Mouse (Mus musculus) MEL (cell line): ENCODE measurements around the gene Ung. TPM values are rescaled to one million over a fixed set of nuclear protein-coding genes. Genes with fewer than 3 reads are reported as not detected.
A peak's percentile ranks its signal among the peaks of the same experiment; 100 is the strongest.

Experiments used
- DNase-seq: peaks from one replicate; pipeline ENCODE4 v3.0.0; 2011; ENCODE audit warnings: low read depth, low spot score
- H3K27ac ChIP-seq: 2 replicates; pipeline ENCODE4 v1.5.1; 2012; ENCODE audit warnings: low read depth, mild to moderate bottlenecking, control low read depth, low read length, moderate library complexity; ENCODE audit not compliant: control insufficient read depth
- H3K27me3 ChIP-seq, 2 experiments: fragments of 150-350 bp in 1 of 2; sonication (generic) in 1 of 2; 2 replicates each; pipeline ENCODE4 v1.6.1; 2012; ENCODE audit warnings: low read length in 2 of 2, mild to moderate bottlenecking in 2 of 2, improper control_type of control experiment in 1 of 2, moderate library complexity in 1 of 2; ENCODE audit not compliant: insufficient read depth in 2 of 2, control insufficient read depth in 1 of 2
- H3K36me3 ChIP-seq, 2 experiments: 2 replicates each; pipeline ENCODE4 v1.6.1; 2012 to 2014; ENCODE audit warnings: low read length in 2 of 2, improper control_type of control experiment in 1 of 2, inconsistent platforms in 1 of 2, mild to moderate bottlenecking in 1 of 2; ENCODE audit not compliant: insufficient read depth in 2 of 2, control insufficient read depth in 1 of 2
- H3K4me1 ChIP-seq, 2 experiments: fragments of 150-350 bp in 1 of 2; sonication (generic) in 1 of 2; 2 replicates each; pipeline ENCODE4 v1.6.1; 2012; ENCODE audit warnings: low read length in 2 of 2, improper control_type of control experiment in 1 of 2, mild to moderate bottlenecking in 1 of 2; ENCODE audit not compliant: insufficient read depth in 2 of 2, control insufficient read depth in 1 of 2
- H3K4me3 ChIP-seq, 2 experiments: fragments of 150-350 bp in 1 of 2; sonication (generic) in 1 of 2; 2 replicates each; pipeline ENCODE4 v1.5.1; 2012; ENCODE audit warnings: low read depth in 2 of 2, low read length in 2 of 2, mild to moderate bottlenecking in 2 of 2, moderate library complexity in 2 of 2, control low read depth in 1 of 2, improper control_type of control experiment in 1 of 2; ENCODE audit not compliant: control insufficient read depth in 1 of 2, insufficient read depth in 1 of 2
- H3K79me2 ChIP-seq: 2 replicates; pipeline ENCODE4 v1.6.1; 2012; ENCODE audit warnings: mild to moderate bottlenecking, low read length, moderate library complexity; ENCODE audit not compliant: control insufficient read depth, poor library complexity, insufficient read depth
- H3K9ac ChIP-seq: 2 replicates; pipeline ENCODE4 v1.6.1; 2012; ENCODE audit warnings: low read depth, mild to moderate bottlenecking, control low read depth, low read length, moderate library complexity; ENCODE audit not compliant: control insufficient read depth, poor library complexity, severe bottlenecking
- H3K9me3 ChIP-seq: fragments of 150-350 bp; sonication (generic); replicated peaks from 2 replicates; pipeline ENCODE4 v1.6.1; 2012; ENCODE audit warnings: mild to moderate bottlenecking, low read length, improper control_type of control experiment, moderate library complexity; ENCODE audit not compliant: insufficient read depth
- CTCF ChIP-seq, 3 experiments: IDR thresholded peaks in 2 of 3; conservative IDR thresholded peaks in 1 of 3; 2 replicates each; pipeline ENCODE4 v1.5.1; 2011 to 2012; ENCODE audit warnings: low read length in 3 of 3, low read depth in 2 of 3, mild to moderate bottlenecking in 2 of 3, improper control_type of control experiment in 1 of 3, inconsistent platforms in 1 of 3, mixed read lengths in 1 of 3, moderate library complexity in 1 of 3; ENCODE audit not compliant: control insufficient read depth in 1 of 3, insufficient read depth in 1 of 3, poor library complexity in 1 of 3, severe bottlenecking in 1 of 3
- ELF1 ChIP-seq: IDR thresholded peaks from 2 replicates; pipeline ENCODE4 v1.6.1; 2014; ENCODE audit warnings: low read depth, mild to moderate bottlenecking, inconsistent platforms, low read length, improper control_type of control experiment, moderate library complexity
- ETS1 ChIP-seq: IDR thresholded peaks from 2 replicates; pipeline ENCODE4 v1.6.1; 2012; ENCODE audit warnings: low read depth, mild to moderate bottlenecking, inconsistent platforms, low read length, improper control_type of control experiment, moderate library complexity
- GABPA ChIP-seq: IDR thresholded peaks from 2 replicates; pipeline ENCODE4 v1.6.1; 2012; ENCODE audit warnings: low read depth, mild to moderate bottlenecking, inconsistent platforms, low read length, improper control_type of control experiment, moderate library complexity
- GATA1 ChIP-seq: IDR thresholded peaks from 2 replicates; pipeline ENCODE4 v1.6.1; 2011; ENCODE audit warnings: low read depth, low read length, improper control_type of control experiment
- MAFK ChIP-seq: IDR thresholded peaks from 2 replicates; pipeline ENCODE4 v1.6.1; 2011; ENCODE audit warnings: low read depth, mild to moderate bottlenecking, low read length, improper control_type of control experiment, borderline replicate concordance
- MAZ ChIP-seq: IDR thresholded peaks from 2 replicates; pipeline ENCODE4 v1.6.1; 2012; ENCODE audit warnings: low read depth, mild to moderate bottlenecking, inconsistent platforms, low read length, improper control_type of control experiment
- MEF2A ChIP-seq: IDR thresholded peaks from 2 replicates; pipeline ENCODE4 v1.6.1; 2014; ENCODE audit warnings: low read depth, mild to moderate bottlenecking, inconsistent platforms, low read length, improper control_type of control experiment; ENCODE audit not compliant: poor library complexity, insufficient replicate concordance, severe bottlenecking; ENCODE audit errors: extremely low read depth
- MYB ChIP-seq: IDR thresholded peaks from 2 replicates; pipeline ENCODE4 v1.6.1; 2011; ENCODE audit warnings: mild to moderate bottlenecking, low read depth, low read length, improper control_type of control experiment
- POLR2A ChIP-seq, 2 experiments: IDR thresholded peaks; 2 replicates each; pipeline ENCODE4 v1.6.1; 2011 to 2012; ENCODE audit warnings: low read length in 2 of 2, mild to moderate bottlenecking in 2 of 2, control low read depth in 1 of 2, improper control_type of control experiment in 1 of 2, low read depth in 1 of 2, moderate library complexity in 1 of 2; ENCODE audit not compliant: control insufficient read depth in 1 of 2, insufficient read depth in 1 of 2, poor library complexity in 1 of 2
- RAD21 ChIP-seq: IDR thresholded peaks from 2 replicates; pipeline ENCODE4 v1.6.1; 2011; ENCODE audit warnings: mild to moderate bottlenecking, low read depth, low read length, improper control_type of control experiment
- TCF12 ChIP-seq: IDR thresholded peaks from 2 replicates; pipeline ENCODE4 v1.6.1; 2014; ENCODE audit warnings: low read depth, mild to moderate bottlenecking, inconsistent platforms, low read length, improper control_type of control experiment, moderate library complexity
- USF2 ChIP-seq, 2 experiments: IDR thresholded peaks; 2 replicates each; pipeline ENCODE4 v1.6.1; 2011 to 2012; ENCODE audit warnings: improper control_type of control experiment in 2 of 2, low read length in 2 of 2, borderline replicate concordance in 1 of 2, inconsistent platforms in 1 of 2, low read depth in 1 of 2, mild to moderate bottlenecking in 1 of 2; ENCODE audit not compliant: insufficient read depth in 1 of 2
- ZKSCAN1 ChIP-seq: IDR thresholded peaks from 2 replicates; pipeline ENCODE4 v1.6.1; 2012; ENCODE audit warnings: low read depth, mild to moderate bottlenecking, inconsistent platforms, low read length, improper control_type of control experiment, moderate library complexity
- ZMIZ1 ChIP-seq: IDR thresholded peaks from 2 replicates; pipeline ENCODE4 v1.6.1; 2012; ENCODE audit warnings: low read depth, mild to moderate bottlenecking, inconsistent platforms, low read length, improper control_type of control experiment, moderate library complexity
- polyA plus RNA-seq, 2 experiments: library from polyadenylated mRNA; stranded (reverse) in 1 of 2; unstranded in 1 of 2; fragments of >175 nt in 1 of 2; fragments of >200 nt in 1 of 2; gene quantifications; 2 replicates each; pipeline versions ENCODE4 v1.2.1 to v1.2.4; 2012; ENCODE audit warnings: low replicate concordance in 2 of 2, low read depth in 1 of 2; ENCODE audit not compliant: insufficient read length in 2 of 2, insufficient read depth in 1 of 2, missing spikeins in 1 of 2
- total RNA-seq: library from RNA; depleted of rRNA; stranded (reverse); fragments of 300-350 nt; gene quantifications from 2 replicates; pipeline ENCODE4 v1.2.3, GENCODE M21; 2012

Ung gene
- total and polyA plus RNA-seq, 3 experiments = 22.1 to 62.2 TPM; not detected in 1

- no peak for DNase-seq
- Histone ChIP-seq H3K9ac (no peak overlapping the region), H3K36me3 (peaks cover 0 to 4% of the 10 kb centered on the region in 2 experiments; a peak in 2 of 4 replicates), H3K4me1 (peaks cover 0 to 7% of the 10 kb centered on the region in 2 experiments; a peak in 1 of 4 replicates), H3K9me3 (no peaks in the 10 kb centered on the region), H3K27ac (no peak overlapping the region), H3K4me3 (no peak overlapping the region), H3K27me3 (no peaks in the 10 kb centered on the region), H3K79me2 (peaks cover 9% of the 10 kb centered on the region)
- TF ChIP-seq MAFK (no peak), ELF1 (no peak), POLR2A (IDR thresholded peaks at IDR 0.05; ENCODE audit: control insufficient read depth in 1 of 2, insufficient read depth in 1 of 2, low read depth in 1 of 2, low read length in 2 of 2, poor library complexity in 1 of 2) (no peak), ZKSCAN1 (no peak)
Measured at GRCm38 (mm10) chr5:114102807-114103206, 27.4 kb upstream of the Ung start.

GRCm38 (mm10) chr5:114106391-114106935 lies 23.7 kb upstream of the Ung start:
- no peak for DNase-seq
- Histone ChIP-seq H3K79me2 (no peaks in the 10 kb centered on the region), H3K4me1 (no peaks in the 10 kb centered on the region), H3K9ac (no peak overlapping the region), H3K27me3 (no peaks in the 10 kb centered on the region), H3K4me3 (no peak overlapping the region), H3K9me3 (no peaks in the 10 kb centered on the region), H3K27ac (no peak overlapping the region), H3K36me3 (no peaks in the 10 kb centered on the region; a peak in 1 of 4 replicates)
- TF ChIP-seq USF2 (IDR thresholded peaks at IDR 0.05; ENCODE audit: borderline replicate concordance in 1 of 2, insufficient read depth in 1 of 2, low read depth in 1 of 2, low read length in 2 of 2) = no peak
- no peak for TF ChIP-seq ZMIZ1
- no peak for TF ChIP-seq ELF1
- no peak for TF ChIP-seq TCF12
- TF ChIP-seq GATA1 = no peak
- TF ChIP-seq RAD21 = no peak
- TF ChIP-seq MEF2A = no peak
- no peak for TF ChIP-seq GABPA
- TF ChIP-seq MAFK = no peak
- no peak for TF ChIP-seq ETS1
- no peak for TF ChIP-seq MAZ
- no peak for TF ChIP-seq ZKSCAN1

DNA sequence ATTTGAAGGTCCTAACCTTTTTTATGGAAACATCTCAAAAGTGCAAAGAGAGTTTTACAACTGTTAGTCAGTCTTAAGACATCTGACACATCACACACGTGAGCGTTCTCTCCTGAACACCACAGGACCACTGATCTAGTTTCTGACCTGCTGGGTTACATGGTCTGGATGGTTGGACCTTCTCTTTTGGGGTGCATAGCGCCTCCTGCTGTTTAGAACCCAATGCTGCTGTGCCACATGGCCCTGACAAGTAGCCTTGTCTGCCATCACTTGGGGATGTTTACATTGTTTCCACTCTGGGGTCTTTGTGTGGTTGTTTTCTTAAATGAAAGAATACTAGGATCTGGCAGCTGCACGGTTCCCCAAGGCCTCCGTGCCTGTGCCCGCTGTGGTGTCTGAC lies 16.9 kb upstream of the Ung start:
- no peaks in the 10 kb centered on the region for H3K36me3 ChIP-seq
- no peaks in the 10 kb centered on the region for H3K27me3 ChIP-seq
- no peak for DNase-seq
- no peak overlapping the region for H3K27ac ChIP-seq
- no peaks in the 10 kb centered on the region for H3K4me1 ChIP-seq
- no peaks in the 10 kb centered on the region for H3K79me2 ChIP-seq
- no peak overlapping the region for H3K4me3 ChIP-seq
- H3K9me3 ChIP-seq = no peaks in the 10 kb centered on the region
- no peak overlapping the region for H3K9ac ChIP-seq
- TF ChIP-seq MYB (no peak), CTCF (IDR thresholded peaks at IDR 0.05 in 2 of 3, conservative IDR thresholded peaks at IDR 0.05 in 1 of 3; ENCODE audit: control insufficient read depth in 1 of 3, insufficient read depth in 1 of 3, low read depth in 2 of 3, low read length in 3 of 3, poor library complexity in 1 of 3, severe bottlenecking in 1 of 3) (peak; percentile 26 to 38 (median 36); a peak in 4 of 6 replicates)
